11 mouse cellular contexts compared by ENCODE assay signal in the genomic region with DNA sequence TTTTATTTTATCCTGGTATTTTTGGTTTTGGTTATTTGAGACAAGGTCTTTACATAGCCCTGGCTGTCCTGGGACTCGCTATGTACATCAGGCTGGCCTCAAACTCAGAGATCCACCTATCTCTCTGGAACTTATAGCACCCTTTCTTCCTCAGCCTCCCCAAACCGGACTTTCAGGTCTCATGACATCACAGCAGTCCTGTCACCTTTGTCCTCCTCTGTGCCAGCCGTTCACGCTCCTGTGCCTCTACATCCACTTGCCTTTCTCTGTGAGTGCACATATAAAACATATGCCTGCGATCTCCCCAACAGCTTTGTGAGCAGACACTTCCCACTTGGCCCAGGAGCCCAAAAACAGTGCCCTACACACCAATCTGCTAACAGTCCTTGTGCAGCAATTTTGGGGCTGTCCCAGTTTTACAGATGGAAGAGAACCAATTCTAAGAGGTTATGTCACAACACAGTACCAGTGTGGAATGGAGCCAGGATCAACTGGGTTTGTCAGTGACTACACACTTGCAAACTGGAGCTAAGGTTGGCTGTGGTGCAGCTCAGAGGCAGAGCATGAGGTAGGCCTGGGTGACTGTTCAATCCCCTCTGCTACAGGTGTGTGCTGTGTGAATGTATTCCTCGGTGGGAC. TPM values are rescaled to one million over a fixed set of nuclear protein-coding genes. Genes with fewer than 3 reads are reported as not detected.
A peak's percentile ranks its signal among the peaks of the same experiment; 100 is the strongest.
DNase-seq lines count a peak whose midpoint lies in the region; ATAC-seq and TF ChIP-seq lines count a peak whose summit lies in the region.
"Had no signal": no experiment of that assay in that cellular context is flagged by ENCODE, and none has a peak within 500 bp of the region (broad histone marks: within the 10 kb centered on the region; RNA-seq: fewer than 3 reads in every experiment).

No protein-coding gene starts in this region.

- WGBS in heart, embryonic 16.5 days, result 71% methylated on average over 6 of the region's 6 CpGs
- WGBS in cerebellum, adult 2 months, result 25% methylated on average over 6 of the region's 6 CpGs
- WGBS in hindbrain, embryonic 13.5 days, result 88% methylated on average over 6 of the region's 6 CpGs
- 68% methylated on average over 6 of the region's 6 CpGs for WGBS in liver, embryonic 16.5 days (ENCODE audit: insufficient replicate concordance)

- H3K27ac ChIP-seq in heart, embryonic 16.5 days (ENCODE audit: low read length), result peak overlapping the region; percentile 6
- peak overlapping the region; percentile 74 for H3K27ac ChIP-seq in cerebellum, adult 2 months (ENCODE audit: insufficient read depth, low read length)
- peak overlapping the region; percentile 77 for H3K27ac ChIP-seq in hindbrain, embryonic 13.5 days
- peak overlapping the region; percentile 86 for H3K27ac ChIP-seq in liver, embryonic 16.5 days (ENCODE audit: low read length)

- H3K4me2 ChIP-seq in heart, embryonic 16.5 days (ENCODE audit: low read depth, low read length), result no peak overlapping the region
- no peak overlapping the region for H3K4me2 ChIP-seq in hindbrain, embryonic 13.5 days
- peak overlapping the region; percentile 41 for H3K4me2 ChIP-seq in liver, embryonic 16.5 days (ENCODE audit: low read depth, low read length)

- no peak for ATAC-seq in heart, embryonic 16.5 days (replicated peaks; ENCODE audit: extremely low read depth, insufficient read depth, low FRiP score)
- no peak for ATAC-seq in hindbrain, embryonic 13.5 days (ENCODE audit: low FRiP score)
- ATAC-seq in liver, embryonic 16.5 days (ENCODE audit: low read depth), result peak; percentile 28
- ATAC-seq: Patski had no signal

- intact Hi-C loops in left cerebral cortex, postnatal 4 days (cut with DNase I), result no loop called here

- no peak for TF ChIP-seq POLR2A in cerebellum, adult 2 months (IDR thresholded peaks at IDR 0.05; ENCODE audit: borderline replicate concordance, insufficient read depth, low read length)

- H3K4me3 ChIP-seq in heart, embryonic 16.5 days (ENCODE audit: low read length), result no peak overlapping the region
- H3K4me3 ChIP-seq in cerebellum, adult 2 months (replicated peaks; ENCODE audit: insufficient read depth, low read depth, low read length), result no peak overlapping the region
- no peak overlapping the region for H3K4me3 ChIP-seq in hindbrain, embryonic 13.5 days
- H3K4me3 ChIP-seq in liver, embryonic 16.5 days (ENCODE audit: low read depth, low read length), result peak overlapping the region; percentile 18; the same call in 1 of the 2 replicates

- H3K4me1 ChIP-seq in heart, embryonic 16.5 days (ENCODE audit: control insufficient read depth, insufficient read depth, low read length), result peaks cover 49% of the 10 kb centered on the region
- peaks cover 35% of the 10 kb centered on the region for H3K4me1 ChIP-seq in cerebellum, adult 2 months (ENCODE audit: control insufficient read depth, insufficient read depth, low read length)
- H3K4me1 ChIP-seq in hindbrain, embryonic 13.5 days (replicated peaks), result peaks cover 55% of the 10 kb centered on the region
- H3K4me1 ChIP-seq in liver, embryonic 16.5 days (ENCODE audit: control insufficient read depth, low read depth, low read length), result peaks cover 19% of the 10 kb centered on the region

- no peaks in the 10 kb centered on the region for H3K9me3 ChIP-seq in heart, embryonic 16.5 days (replicated peaks; ENCODE audit: control insufficient read depth, low read length)
- no peaks in the 10 kb centered on the region for H3K9me3 ChIP-seq in hindbrain, embryonic 13.5 days
- H3K9me3 ChIP-seq in liver, embryonic 16.5 days (replicated peaks; ENCODE audit: control insufficient read depth, low read length), result no peaks in the 10 kb centered on the region

- no peak for DNase-seq in heart, postnatal 4 days
- peak; percentile 43 to 77 for DNase-seq in cerebellum, adult 2 months
- DNase-seq in thymus, postnatal 36 days, result no peak
- no peak for DNase-seq in left cerebral cortex, postnatal 4 days
- DNase-seq in urinary bladder, postnatal 4 days (ENCODE audit: low spot score in 2 of 2), result no peak

- H3K9ac ChIP-seq in heart, embryonic 16.5 days (ENCODE audit: low read length), result no peak overlapping the region
- 0 out of 2 replicates have a peak overlapping the region, but pooled peaks have one; percentile 9 for H3K9ac ChIP-seq in hindbrain, embryonic 13.5 days
- no peak overlapping the region for H3K9ac ChIP-seq in liver, embryonic 16.5 days (ENCODE audit: low read depth, low read length)

- no peaks in the 10 kb centered on the region for H3K36me3 ChIP-seq in heart, embryonic 16.5 days (ENCODE audit: control insufficient read depth, insufficient read depth)
- no peaks in the 10 kb centered on the region for H3K36me3 ChIP-seq in hindbrain, embryonic 13.5 days
- no peaks in the 10 kb centered on the region for H3K36me3 ChIP-seq in liver, embryonic 16.5 days (ENCODE audit: control insufficient read depth, insufficient read depth)

- no peak for TF ChIP-seq CTCF in cerebellum, adult 2 months (IDR thresholded peaks at IDR 0.05; ENCODE audit: borderline replicate concordance, insufficient read depth, low read depth, low read length)

- H3K27me3 ChIP-seq in heart, embryonic 16.5 days (ENCODE audit: control insufficient read depth, insufficient read depth, low read length), result no peaks in the 10 kb centered on the region
- H3K27me3 ChIP-seq in cerebellum, adult 2 months (ENCODE audit: control insufficient read depth, insufficient read depth, low read length), result no peaks in the 10 kb centered on the region
- H3K27me3 ChIP-seq in hindbrain, embryonic 13.5 days, result no peaks in the 10 kb centered on the region
- H3K27me3 ChIP-seq in liver, embryonic 16.5 days (ENCODE audit: control insufficient read depth, insufficient read depth, low read depth, low read length), result no peaks in the 10 kb centered on the region
- H3K27me3 ChIP-seq: Patski had no signal

RNA-seq across cellular contexts. Expression of a gene that starts 8.8 kb away (rescaled TPM):
- 29.5 and 33.9 TPM in 2 replicates for polyA plus RNA-seq in heart, embryonic 16.5 days (2015; fragmentation: Nextera tagmentation; extraction: Ambion mirVana)
- total RNA-seq in heart, postnatal 4 days (2021), result 100 to 1,000 TPM; 103 to 107 TPM
- 29.2 and 29.9 TPM in 2 replicates for polyA plus RNA-seq in cerebellum, adult 2 months (2012; rRNA removed)
- 28.9 and 29.3 TPM in 2 replicates for polyA plus RNA-seq in hindbrain, embryonic 13.5 days (2015; fragmentation: Nextera tagmentation; extraction: Ambion mirVana)
- polyA plus RNA-seq in liver, embryonic 16.5 days (2015; fragmentation: Nextera tagmentation; extraction: Ambion mirVana), result 18.1 and 19.1 TPM in 2 replicates
- total RNA-seq in left cerebral cortex, postnatal 4 days (2021), result 10 to 100 TPM; 54.5 to 56.8 TPM

RNA-seq across cellular contexts. Expression of a gene that starts 16.9 kb away (rescaled TPM):
- polyA plus RNA-seq in heart, embryonic 16.5 days (2015; fragmentation: Nextera tagmentation; extraction: Ambion mirVana), result 12.8 and 14.5 TPM in 2 replicates
- total RNA-seq in heart, postnatal 4 days (2021), result 10 to 100 TPM; 13.9 to 14.9 TPM
- polyA plus RNA-seq in cerebellum, adult 2 months (2012; rRNA removed), result 21.1 and 21.5 TPM in 2 replicates
- polyA plus RNA-seq in hindbrain, embryonic 13.5 days (2015; fragmentation: Nextera tagmentation; extraction: Ambion mirVana), result 21.9 and 22.3 TPM in 2 replicates
- 16.3 and 18.0 TPM in 2 replicates for polyA plus RNA-seq in liver, embryonic 16.5 days (2015; fragmentation: Nextera tagmentation; extraction: Ambion mirVana)
- total RNA-seq in left cerebral cortex, postnatal 4 days (2021), result 10 to 100 TPM; 30.4 to 31.4 TPM

RNA-seq across cellular contexts. Expression of a gene that starts 42.7 kb away (rescaled TPM):
- polyA plus RNA-seq in heart, embryonic 16.5 days (2015; fragmentation: Nextera tagmentation; extraction: Ambion mirVana), result 0.08 TPM in 1 of 2 replicates, not detected in the other
- total RNA-seq in heart, postnatal 4 days (2021), result not detected
- polyA plus RNA-seq in cerebellum, adult 2 months (2012; rRNA removed), result 0.21 and 0.48 TPM in 2 replicates
- 0.17 and 0.40 TPM in 2 replicates for polyA plus RNA-seq in hindbrain, embryonic 13.5 days (2015; fragmentation: Nextera tagmentation; extraction: Ambion mirVana)
- polyA plus RNA-seq in liver, embryonic 16.5 days (2015; fragmentation: Nextera tagmentation; extraction: Ambion mirVana), result not detected in 2 replicates
- total RNA-seq in left cerebral cortex, postnatal 4 days (2021), result under 1 TPM in 1 of 2 experiments, not detected in 1; 0.40 TPM
- polyA plus RNA-seq: heart, postnatal 0 days; Patski; spleen, adult 2 months had no signal

RNA-seq across cellular contexts. Expression of a gene that starts 52.7 kb away (rescaled TPM):
- 49.8 and 50.1 TPM in 2 replicates for polyA plus RNA-seq in heart, embryonic 16.5 days (2015; fragmentation: Nextera tagmentation; extraction: Ambion mirVana)
- 10 to 100 TPM; 33.7 to 35.8 TPM for total RNA-seq in heart, postnatal 4 days (2021)
- polyA plus RNA-seq in cerebellum, adult 2 months (2012; rRNA removed), result 66.3 and 68.7 TPM in 2 replicates
- 52.6 and 57.3 TPM in 2 replicates for polyA plus RNA-seq in hindbrain, embryonic 13.5 days (2015; fragmentation: Nextera tagmentation; extraction: Ambion mirVana)
- polyA plus RNA-seq in liver, embryonic 16.5 days (2015; fragmentation: Nextera tagmentation; extraction: Ambion mirVana), result 87.5 and 93.3 TPM in 2 replicates
- 10 to 100 TPM; 36.6 to 41.4 TPM for total RNA-seq in left cerebral cortex, postnatal 4 days (2021)

Comparison
In these comparisons a context has a peak if more than half of its experiments do, and no peak if none do; other contexts are left out.
1. H3K27ac ChIP-seq: peak in every context shown above with its lines; median percentile 86 in liver, embryonic 16.5 days; 77 in hindbrain, embryonic 13.5 days; 74 in cerebellum, adult 2 months; 6 in heart, embryonic 16.5 days.
2. DNase-seq: peak in cerebellum, adult 2 months (2 of 2); none in heart, postnatal 4 days (single experiment), thymus, postnatal 36 days (0 of 2), left cerebral cortex, postnatal 4 days (single experiment) and urinary bladder, postnatal 4 days (0 of 2).